Mouse (Mus musculus): ENCODE measurements around the gene Dlat.

The Dlat gene

DNA sequence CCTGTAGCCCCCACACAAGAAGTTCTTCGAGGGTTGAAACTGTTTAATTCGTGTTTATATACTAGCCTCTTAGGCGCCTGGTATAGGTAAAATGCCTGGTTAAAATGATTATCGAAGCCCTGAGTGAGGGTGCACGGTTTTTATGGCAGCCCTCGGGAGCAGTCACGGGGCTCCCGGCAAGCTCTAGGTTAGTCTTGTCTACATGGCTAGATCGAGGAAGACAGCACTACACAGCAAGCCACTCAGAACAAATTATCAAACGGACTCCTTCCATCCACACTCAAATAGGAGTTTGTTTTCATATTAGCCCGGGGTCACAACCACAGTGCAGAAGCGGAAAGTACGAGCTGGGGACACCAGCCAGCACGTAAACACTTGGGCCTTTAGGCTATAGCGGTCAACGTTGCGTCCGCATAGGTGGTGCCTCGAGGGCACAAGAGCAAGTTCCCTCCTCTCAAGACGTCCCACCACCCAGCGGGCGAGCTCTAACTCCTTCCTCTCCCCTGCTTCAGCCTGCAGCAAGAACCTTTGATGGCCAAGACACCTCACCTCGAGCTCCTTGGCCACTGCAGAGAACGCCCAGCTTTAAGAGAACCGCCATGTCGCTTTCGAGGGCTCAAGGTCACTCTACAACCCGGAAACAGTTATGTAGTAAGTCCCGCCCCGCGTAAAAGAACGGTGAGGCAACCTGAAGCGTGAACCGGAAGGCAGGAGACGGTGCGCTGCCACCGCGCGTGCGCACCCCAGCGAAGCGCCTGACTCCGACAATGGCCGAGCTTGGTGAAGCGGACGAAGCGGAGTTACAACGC, 56.2 kb downstream of the Dlat start, which contains the start of the genes Sdhd and Timm8b:
Gene Sdhd (minus strand): TSS at position 624 of the 809 bp plus-strand sequence.
Gene Timm8b (plus strand): TSS at position 722 of the 809 bp plus-strand sequence.
- in situ Hi-C loops (cut with MboI; ENCODE audit: low pct_unique_long_range_greater_than_20kb in 1 of 2, low sequenced_read_pairs in 2 of 2, unreplicated experiment in 1 of 2), result no loop called here

DNA sequence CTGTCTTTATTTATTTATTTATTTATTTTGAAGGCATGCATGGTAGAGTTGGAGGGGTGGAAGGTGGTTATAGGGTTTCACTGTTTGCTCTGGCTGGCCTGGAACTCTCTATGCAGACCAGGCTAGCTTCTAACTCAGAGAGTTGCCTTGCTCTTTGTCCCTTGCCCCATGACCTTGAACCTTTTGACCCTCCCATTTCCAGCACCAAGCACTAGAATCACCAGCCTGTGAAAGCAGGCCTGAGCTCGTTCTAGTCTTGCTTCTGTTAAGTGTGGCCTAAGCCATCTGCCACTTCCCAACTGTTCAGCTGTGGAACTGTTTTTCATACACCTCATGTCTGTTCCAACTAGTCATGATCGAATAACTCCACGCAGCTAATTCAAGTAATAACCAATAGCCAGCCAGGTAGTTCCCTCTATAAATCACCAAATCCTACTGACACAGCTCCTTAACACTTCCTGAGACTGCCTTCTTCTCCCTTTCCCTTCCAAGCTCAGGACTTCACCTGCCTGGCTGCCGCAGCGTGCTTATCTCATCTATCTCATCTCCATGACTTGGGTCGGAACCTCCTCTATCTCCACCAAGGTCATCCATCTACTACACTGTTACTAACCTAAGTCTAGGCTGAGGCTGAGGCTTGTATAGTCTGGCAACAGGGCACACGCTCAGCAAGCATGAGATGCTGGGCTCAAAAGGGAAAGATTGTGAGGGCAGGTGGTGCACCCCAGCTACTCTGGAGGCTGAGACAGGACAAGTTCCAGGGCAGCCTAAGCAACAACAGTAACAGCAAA, 57.3 kb downstream of the Dlat start:
- in situ Hi-C loops (cut with MboI; ENCODE audit: low pct_unique_long_range_greater_than_20kb in 1 of 2, low sequenced_read_pairs in 2 of 2, unreplicated experiment in 1 of 2), result no loop called here

DNA sequence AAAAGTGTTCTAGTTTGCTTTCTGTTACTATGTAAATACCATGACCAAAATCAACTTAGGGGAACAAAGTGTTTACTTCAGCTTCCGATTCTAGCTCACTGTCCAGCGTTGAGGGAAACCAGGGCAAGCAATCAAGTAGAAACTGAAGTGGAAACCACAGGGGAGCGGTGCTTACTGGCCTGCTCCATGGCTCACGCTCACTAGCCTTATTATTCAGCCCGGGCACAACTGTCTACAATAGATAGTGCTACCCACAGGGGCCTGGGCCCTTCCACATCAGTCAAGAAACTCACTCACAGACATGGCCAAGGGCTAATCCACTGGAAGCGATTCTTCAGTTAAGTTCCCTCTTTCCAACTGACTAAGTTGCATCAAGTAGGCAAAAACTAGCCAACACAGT, 58.0 kb downstream of the Dlat start:
- in situ Hi-C loops (cut with MboI; ENCODE audit: low pct_unique_long_range_greater_than_20kb in 1 of 2, low sequenced_read_pairs in 2 of 2, unreplicated experiment in 1 of 2), result no loop called here

DNA sequence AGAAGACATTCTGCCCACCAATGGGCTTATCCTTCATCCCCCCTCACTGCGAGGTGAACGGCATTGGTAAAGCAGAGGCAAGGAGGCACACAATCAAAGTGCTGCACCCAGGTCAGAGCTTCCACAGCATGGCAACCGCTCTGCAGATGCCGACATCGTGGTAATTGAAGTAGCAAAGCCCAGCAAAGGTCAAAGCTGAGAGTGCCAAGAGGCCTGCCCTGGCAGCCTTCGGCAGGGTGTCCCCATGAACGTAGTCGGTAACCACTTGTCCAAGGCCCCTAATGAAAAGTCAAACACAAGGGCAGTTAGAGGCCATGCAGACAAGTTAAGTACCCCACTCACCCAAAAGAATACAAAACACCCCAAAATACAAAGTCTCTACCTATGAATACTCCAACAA, 62.6 kb downstream of the Dlat start:
- in situ Hi-C loops (cut with MboI; ENCODE audit: low pct_unique_long_range_greater_than_20kb in 1 of 2, low sequenced_read_pairs in 2 of 2, unreplicated experiment in 1 of 2), result no loop called here

DNA sequence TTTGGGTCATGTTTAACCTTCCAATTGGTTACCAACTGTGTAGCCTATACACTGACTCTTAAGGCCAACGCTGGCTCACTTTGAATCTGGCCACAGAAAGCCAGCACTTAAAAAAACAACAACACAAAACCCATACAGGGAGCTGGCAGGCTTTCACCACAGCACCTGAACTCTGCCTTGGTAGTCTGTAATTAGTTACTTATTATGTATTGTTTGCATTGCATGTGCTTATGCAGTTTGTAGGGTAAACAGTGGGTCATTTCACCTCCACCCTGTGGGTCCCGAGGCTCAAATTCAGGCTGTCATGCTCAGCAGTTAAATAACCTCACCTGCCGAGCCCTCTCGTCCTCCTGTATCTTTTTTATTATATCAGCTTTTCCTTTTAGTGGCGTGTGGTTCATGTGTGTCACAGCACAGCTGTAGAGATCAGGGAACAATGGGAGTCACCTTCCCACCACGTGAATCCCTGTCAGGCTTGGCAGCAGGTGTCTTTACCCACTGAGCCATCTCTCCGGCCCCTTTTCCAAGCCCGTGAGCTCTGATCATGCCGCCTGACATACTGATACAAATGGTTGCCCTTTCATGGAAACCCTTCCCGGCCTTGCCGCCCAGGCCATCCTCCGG, 64.7 kb downstream of the Dlat start:
- in situ Hi-C loops (cut with MboI; ENCODE audit: low pct_unique_long_range_greater_than_20kb in 1 of 2, low sequenced_read_pairs in 2 of 2, unreplicated experiment in 1 of 2), result no loop called here

GRCm38 (mm10) chr9:50593544-50593943, 66.0 kb downstream of the Dlat start:
- in situ Hi-C loops (cut with MboI; ENCODE audit: low pct_unique_long_range_greater_than_20kb in 1 of 2, low sequenced_read_pairs in 2 of 2, unreplicated experiment in 1 of 2), result no loop called here

DNA sequence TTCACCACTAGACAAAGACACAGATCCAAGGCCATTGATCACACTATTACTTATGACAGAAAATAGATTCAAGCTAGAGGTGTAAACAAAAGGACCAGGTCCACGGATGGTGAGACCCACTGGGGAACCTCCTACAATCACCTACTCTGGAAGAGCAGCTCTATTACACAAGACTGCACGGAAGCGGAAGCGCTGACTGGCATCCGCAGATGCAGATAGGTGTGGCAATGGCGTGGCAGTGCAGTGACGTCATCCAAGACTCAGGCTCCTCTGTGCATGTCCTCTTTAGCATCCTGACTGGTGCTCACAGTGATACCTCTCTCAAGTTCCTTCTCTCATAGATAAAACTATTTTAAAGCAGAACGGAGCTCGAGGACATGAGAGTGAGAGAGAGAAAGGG, 66.6 kb downstream of the Dlat start:
- in situ Hi-C loops (cut with MboI; ENCODE audit: low pct_unique_long_range_greater_than_20kb in 1 of 2, low sequenced_read_pairs in 2 of 2, unreplicated experiment in 1 of 2), result no loop called here

- in situ Hi-C loops (cut with MboI; ENCODE audit: low pct_unique_long_range_greater_than_20kb in 1 of 2, low sequenced_read_pairs in 2 of 2, unreplicated experiment in 1 of 2), result no loop called here
Measured at GRCm38 (mm10) chr9:50590856-50591518, 68.6 kb downstream of the Dlat start.

GRCm38 (mm10) chr9:50586955-50587354, 72.6 kb downstream of the Dlat start:
- in situ Hi-C loops (cut with MboI; ENCODE audit: low pct_unique_long_range_greater_than_20kb in 1 of 2, low sequenced_read_pairs in 2 of 2, unreplicated experiment in 1 of 2), result no loop called here

GRCm38 (mm10) chr9:50585145-50585818, 74.3 kb downstream of the Dlat start:
- in situ Hi-C loops (cut with MboI; ENCODE audit: low pct_unique_long_range_greater_than_20kb in 1 of 2, low sequenced_read_pairs in 2 of 2, unreplicated experiment in 1 of 2), result no loop called here

Measured in mouse embryonic stem cell (cell line).